Mouse (Mus musculus) liver, adult (tissue): Measurements from ENCODE around the gene Dab1.

Experiments
- GATA4 ChIP-seq: IDR thresholded peaks from 2 replicates; pipeline ENCODE4 v1.6.1; 2014; ENCODE audit warnings: mild to moderate bottlenecking, low read length; ENCODE audit not compliant: insufficient replicate concordance

The Dab1 gene

DNA sequence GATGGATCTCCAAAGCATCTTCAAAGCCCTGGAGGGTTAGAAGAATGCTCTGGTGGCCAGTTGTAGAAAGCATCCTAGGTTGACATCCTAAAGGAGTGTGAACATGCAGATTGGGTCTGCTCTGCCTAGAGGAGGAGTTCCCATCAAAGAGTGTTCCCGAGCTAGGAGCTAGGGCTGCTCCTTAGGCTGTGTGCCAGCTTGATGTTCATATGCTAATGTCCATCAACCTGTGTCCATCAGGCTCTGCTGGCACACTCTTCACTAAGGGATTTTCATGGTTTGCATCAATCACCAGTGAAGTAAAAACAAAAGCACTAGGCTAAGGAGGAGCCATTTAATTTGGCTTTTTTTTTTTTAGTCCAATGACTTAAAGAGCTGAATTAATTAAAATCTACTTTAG, 42.2 kb downstream of the Dab1 start:
- no peak for TF ChIP-seq GATA4

DNA sequence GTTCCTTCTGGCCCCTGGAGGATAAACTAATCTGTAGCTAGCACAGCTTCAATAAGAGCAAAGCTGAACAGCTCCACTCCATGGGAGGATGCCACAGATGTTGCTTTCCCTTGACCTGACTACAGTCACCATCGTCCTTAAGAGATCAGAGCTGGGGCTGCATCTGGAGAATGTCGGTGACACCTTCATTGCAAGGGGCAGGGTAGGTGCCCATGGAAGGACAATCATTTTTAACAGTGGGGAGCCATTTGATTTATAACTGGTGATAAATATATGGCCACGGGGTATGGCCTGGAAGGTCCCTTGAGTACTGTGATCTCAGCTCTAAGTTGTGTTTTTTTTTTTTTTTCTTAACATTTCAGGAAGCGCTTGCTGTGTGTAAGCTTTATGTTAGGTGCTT, 48.3 kb downstream of the Dab1 start:
- no peak for TF ChIP-seq GATA4

DNA sequence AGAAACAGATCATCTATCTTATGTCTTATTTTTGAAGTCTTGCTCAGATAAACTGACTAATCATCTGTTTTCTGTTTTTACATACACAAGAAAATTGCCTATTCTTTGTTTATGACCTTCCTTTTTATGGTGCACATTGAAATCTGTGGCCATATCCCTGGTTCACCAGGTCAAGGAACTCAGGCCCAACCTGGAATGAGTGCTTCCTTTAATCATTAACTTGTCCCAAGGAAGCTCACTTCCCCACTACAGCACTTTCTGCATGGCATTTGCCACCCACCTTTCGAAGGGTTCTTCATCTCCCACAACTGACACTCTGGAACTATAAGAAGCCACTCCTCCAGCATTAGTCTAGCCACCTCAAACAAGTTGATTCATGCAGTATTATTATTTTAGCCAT, 58.0 kb downstream of the Dab1 start:
- TF ChIP-seq GATA4: no peak

DNA sequence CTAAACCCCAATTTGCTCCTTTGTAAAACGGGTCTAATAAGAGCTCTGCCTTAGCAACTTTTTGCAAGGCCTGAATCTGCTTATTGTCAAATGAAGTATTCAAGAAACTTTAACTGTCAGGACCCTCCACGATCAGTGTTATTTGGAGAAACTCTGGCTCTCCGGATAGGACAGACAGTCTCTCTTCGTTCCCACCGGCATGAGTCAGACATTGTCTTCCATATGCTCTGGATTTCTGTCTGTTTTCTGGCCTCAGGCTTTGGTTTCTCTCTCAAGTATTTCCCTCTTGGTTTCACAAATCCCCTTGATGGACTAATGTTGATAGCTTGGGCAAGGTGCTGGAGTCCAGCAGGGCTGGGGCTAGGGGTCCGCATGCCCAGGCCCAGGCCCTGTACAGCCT, 59.3 kb downstream of the Dab1 start:
- no peak for TF ChIP-seq GATA4

- no peak for TF ChIP-seq GATA4
These were observed 66.0 kb downstream of the Dab1 start for GRCm38 (mm10) chr4:103685136-103685535.

GRCm38 (mm10) chr4:103691717-103692116, 72.6 kb downstream of the Dab1 start:
- no peak for TF ChIP-seq GATA4

DNA sequence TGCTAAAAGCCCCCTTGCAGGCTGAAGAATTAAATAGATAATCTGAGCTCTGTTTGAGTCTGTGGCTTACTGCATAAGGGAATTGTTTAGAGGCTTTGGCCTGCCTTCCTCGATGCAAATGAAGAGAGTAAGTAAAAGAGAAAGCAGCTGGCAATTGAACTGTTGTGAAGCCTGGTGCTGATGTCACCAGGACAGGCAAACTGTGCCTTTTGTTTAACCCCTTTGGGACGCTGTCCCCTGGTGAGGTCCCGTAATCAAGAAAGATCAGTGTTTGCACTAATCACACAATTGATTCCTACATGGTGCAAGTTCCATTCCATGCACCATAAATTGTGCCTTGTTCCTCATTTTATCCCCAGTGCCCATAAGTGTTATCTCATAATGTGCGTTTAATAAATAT, 80.6 kb downstream of the Dab1 start:
- no peak for TF ChIP-seq GATA4

DNA sequence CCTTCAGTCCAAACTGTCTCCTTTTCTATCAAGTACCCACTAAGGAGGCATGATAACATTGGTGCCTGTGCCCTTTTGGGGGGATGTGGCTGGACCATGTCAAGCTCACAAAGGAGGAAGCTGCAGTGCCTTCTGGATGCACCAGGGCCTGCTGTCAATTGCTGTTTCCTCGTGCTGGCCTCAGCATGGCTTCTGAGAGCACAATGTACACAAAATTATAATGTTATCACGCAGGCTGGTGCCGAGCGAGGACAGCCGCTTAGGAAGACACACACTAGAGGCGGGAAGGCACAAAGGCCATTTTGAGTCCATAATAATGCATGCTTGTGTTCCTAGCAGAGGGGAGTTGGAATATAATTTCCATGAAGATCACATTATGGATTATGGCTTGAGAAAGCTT, 81.2 kb downstream of the Dab1 start:
- no peak for TF ChIP-seq GATA4

DNA sequence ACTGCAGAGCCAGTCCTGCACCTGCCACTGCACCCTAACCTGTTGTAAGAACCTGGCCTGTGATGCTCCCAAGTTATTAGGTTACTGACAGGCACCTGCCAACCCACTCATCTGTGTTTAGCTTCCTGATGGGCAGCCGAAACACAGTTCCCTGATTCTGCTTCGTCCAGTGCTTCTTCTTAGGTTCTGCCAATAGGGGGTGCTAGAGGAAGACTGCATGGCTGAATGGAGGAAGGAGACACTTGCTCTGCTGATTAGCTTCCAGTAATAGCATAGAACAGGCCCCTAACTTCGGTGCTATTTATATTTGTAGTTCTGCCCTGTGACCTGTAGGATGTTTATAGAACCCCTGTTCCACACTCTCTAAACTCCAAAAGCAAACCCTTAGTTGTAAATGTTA, 83.0 kb downstream of the Dab1 start:
- no peak for TF ChIP-seq GATA4

DNA sequence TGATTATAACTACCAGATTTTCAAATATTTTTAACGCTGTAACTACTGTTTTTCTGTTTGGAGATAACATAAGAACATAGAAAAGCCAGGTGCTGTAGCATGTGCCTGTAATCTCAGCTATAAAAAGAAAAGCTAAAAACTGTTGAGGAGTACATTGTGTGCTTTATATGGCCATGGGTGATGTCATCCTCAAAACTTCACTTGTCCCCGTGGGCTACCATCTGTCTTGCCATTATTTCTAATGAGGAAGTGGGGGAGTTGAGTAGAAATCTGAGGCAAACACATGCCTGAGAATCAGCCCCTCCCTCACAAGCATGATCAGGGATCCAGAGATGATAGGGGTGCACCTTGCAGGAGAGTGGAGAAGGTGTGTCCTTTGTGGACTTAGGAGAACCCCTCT, 85.3 kb downstream of the Dab1 start:
- TF ChIP-seq GATA4: no peak

DNA sequence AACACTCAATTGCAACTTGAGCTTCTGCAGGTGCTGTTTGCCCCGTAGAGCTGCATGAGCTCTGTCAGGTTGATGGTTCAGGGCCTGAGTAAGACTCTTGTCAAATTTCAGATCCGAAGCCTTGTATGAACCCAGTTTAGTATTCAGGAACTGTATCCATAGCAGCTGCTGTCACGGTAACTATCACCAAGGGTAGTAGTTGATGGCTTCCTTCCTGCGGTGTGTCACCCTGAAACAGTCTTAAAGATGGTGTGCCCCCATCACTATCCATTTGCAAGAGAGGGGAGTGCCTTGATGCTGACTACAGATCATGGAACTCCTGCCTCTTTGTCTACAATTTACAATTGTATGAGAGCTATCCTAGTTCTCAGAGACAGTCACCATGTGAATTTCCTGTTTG, 87.3 kb downstream of the Dab1 start:
- TF ChIP-seq GATA4: no peak

GRCm38 (mm10) chr4:103707140-103707539, 88.0 kb downstream of the Dab1 start:
- TF ChIP-seq GATA4: no peak

- TF ChIP-seq GATA4: no peak
These were observed 92.2 kb downstream of the Dab1 start for GRCm38 (mm10) chr4:103711353-103711752.

GRCm38 (mm10) chr4:103713921-103714320, 94.8 kb downstream of the Dab1 start:
- no peak for TF ChIP-seq GATA4

DNA sequence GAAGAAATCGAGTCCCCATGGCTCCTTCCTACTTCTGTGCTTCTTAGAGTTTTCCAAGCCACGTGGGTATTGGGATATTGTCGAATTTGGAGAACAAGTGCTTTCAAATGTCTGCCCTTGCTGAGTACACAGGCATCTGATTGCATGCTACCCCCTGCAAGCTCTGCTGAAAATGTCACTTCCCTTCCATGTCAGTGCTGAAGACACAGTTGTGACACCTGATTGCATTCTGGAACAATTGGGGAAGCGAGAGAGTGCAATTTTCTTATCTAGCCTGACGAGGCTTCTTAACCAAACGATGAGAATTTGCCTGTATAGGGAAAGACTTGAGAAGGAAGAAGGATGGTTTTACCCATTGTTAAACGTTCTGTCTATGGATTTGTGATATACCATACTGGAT, 95.8 kb downstream of the Dab1 start:
- TF ChIP-seq GATA4: no peak

GRCm38 (mm10) chr4:103715568-103715967, 96.4 kb downstream of the Dab1 start:
- no peak for TF ChIP-seq GATA4

GRCm38 (mm10) chr4:103722738-103723137, 103.6 kb downstream of the Dab1 start:
- TF ChIP-seq GATA4: no peak

DNA sequence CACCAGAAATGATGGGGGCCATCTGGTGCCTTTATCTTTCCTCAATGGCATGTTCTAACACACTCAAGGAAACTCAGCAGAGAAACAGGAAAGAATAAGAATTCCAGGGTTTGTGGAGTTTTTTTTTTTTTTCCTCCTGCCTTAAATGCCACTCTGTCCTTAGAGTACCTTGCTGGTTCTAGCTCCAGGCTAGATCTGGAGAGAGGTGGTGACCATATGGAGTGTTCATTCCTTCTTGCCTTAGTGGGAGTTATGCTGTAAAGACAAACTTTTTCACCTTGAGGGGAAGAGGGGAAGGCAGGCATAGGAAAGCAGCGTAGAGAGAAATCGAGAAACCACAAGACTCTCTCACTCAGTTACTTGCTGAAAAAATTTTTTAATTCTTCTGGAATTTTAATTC, 107.3 kb downstream of the Dab1 start:
- no peak for TF ChIP-seq GATA4

- TF ChIP-seq GATA4: no peak
These were observed 118.0 kb downstream of the Dab1 start for GRCm38 (mm10) chr4:103737185-103737584.
